Mouse (Mus musculus) liver, adult 2 months (tissue): ENCODE measurements around the gene Rad50.

Experiments
- CTCF ChIP-seq: fragments of 200-500 bp; IDR thresholded peaks from 2 replicates; pipeline ENCODE4 v1.5.1; 2011; ENCODE audit warnings: low read depth, low read length, control low read depth
- POLR2A ChIP-seq: fragments of 200-500 bp; IDR thresholded peaks from 2 replicates; pipeline ENCODE4 v1.6.1; 2011; ENCODE audit warnings: low read length, control low read depth; ENCODE audit not compliant: insufficient read depth; ENCODE audit errors: extremely low read depth

DNA sequence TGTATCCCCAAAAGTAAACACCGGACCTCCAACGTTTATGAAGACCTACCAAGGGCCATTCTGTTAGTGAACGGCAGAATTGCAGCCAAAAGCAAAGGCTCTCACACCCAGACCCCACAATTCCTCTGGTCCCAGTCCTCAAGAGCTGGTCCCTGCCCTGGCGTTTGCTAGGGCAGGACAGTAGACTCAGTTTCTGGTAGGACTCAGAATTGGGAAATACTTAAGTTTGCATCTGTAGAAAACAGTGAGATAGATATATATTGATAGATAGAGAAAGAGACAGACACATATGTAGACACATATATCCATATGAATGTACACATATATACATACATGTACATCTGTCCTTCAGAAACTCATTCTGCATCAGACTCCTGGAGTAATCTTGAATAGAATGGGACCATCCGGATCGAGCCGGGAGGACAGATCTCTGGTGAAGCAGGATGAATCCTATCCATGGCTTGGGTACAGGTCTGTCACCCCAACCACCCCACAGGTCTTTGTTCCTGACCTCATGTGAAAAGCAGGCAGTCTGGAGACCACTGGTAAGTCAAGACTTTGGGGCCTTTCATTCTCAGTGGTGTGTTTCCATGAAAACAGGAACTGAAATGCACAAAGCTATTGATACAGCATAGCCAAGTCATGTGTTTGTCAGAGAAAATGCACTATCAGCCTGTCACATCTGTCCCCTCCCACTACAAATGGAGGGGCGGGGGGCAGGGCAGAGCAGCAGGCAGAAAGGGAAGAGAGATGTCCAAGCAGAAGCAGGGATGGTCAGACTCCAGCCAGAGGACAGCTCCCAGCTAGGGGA is 90.2 kb downstream of the Rad50 start:
- TF ChIP-seq CTCF = no peak
- no peak for TF ChIP-seq POLR2A
